Mouse (Mus musculus) C2C12 (cell line): Measurements from ENCODE around the gene Zbtb17. TPM values are rescaled to one million over a fixed set of nuclear protein-coding genes. Genes with fewer than 3 reads are reported as not detected.

Experiments used
- H3K27me3 ChIP-seq: one replicate; pipeline ENCODE4 v1.6.1; 2011; ENCODE audit not compliant: control insufficient read depth, insufficient read depth, insufficient read length
- H3K36me3 ChIP-seq: one replicate; pipeline ENCODE4 v1.6.1; 2011; ENCODE audit not compliant: control insufficient read depth, insufficient read depth
- H3K4me3 ChIP-seq: one replicate; pipeline ENCODE4 v1.5.1; 2011; ENCODE audit warnings: mild to moderate bottlenecking, control low read depth; ENCODE audit not compliant: poor library complexity, insufficient read depth, severe bottlenecking
- H3K79me2 ChIP-seq: one replicate; pipeline ENCODE4 v1.6.1; 2011; ENCODE audit not compliant: control insufficient read depth, insufficient read depth
- H3K79me3 ChIP-seq: one replicate; pipeline ENCODE4 v1.6.1; 2011; ENCODE audit warnings: low read depth, control low read depth
- H3ac ChIP-seq: one replicate; pipeline ENCODE3; 2011; ENCODE audit warnings: low read depth; ENCODE audit not compliant: control insufficient read depth, insufficient read length
- CEBPB ChIP-seq: IDR thresholded peaks from one replicate; pipeline ENCODE4 v1.6.1; 2011; ENCODE audit warnings: low read depth, mild to moderate bottlenecking, control low read depth, moderate library complexity
- CTCF ChIP-seq: IDR thresholded peaks from one replicate; pipeline ENCODE4 v1.5.1; 2011; ENCODE audit not compliant: control insufficient read depth, insufficient read depth, insufficient read length
- FOSL1 ChIP-seq: IDR thresholded peaks from one replicate; pipeline ENCODE4 v1.8.0; 2011; ENCODE audit warnings: mild to moderate bottlenecking, low read length; ENCODE audit not compliant: poor library complexity, insufficient read depth, severe bottlenecking
- MAX ChIP-seq: IDR thresholded peaks from one replicate; pipeline ENCODE4 v1.6.1; 2011; ENCODE audit warnings: mild to moderate bottlenecking, control low read depth
- MYOD1 ChIP-seq: IDR thresholded peaks from one replicate; pipeline ENCODE4 v1.6.1; 2011; ENCODE audit warnings: low read depth; ENCODE audit not compliant: control insufficient read depth, insufficient read length
- MYOG ChIP-seq: IDR thresholded peaks from one replicate; pipeline ENCODE4 v1.6.1; 2011; ENCODE audit not compliant: control insufficient read depth, insufficient read length; ENCODE audit errors: extremely low read depth
- USF1 ChIP-seq: IDR thresholded peaks from one replicate; pipeline ENCODE4 v1.6.1; 2011; ENCODE audit warnings: low read depth, mild to moderate bottlenecking, control low read depth, moderate library complexity
- polyA plus RNA-seq: library from polyadenylated mRNA; unstranded; fragments of >200 nt; fragmentation: generic; extraction: Trizol; gene quantifications from one replicate; pipeline ENCODE4 v1.2.1, GENCODE M21; 2012; ENCODE audit warnings: missing spikeins

Gene Zbtb17
- polyA plus RNA-seq, 1 experiment = 30.3 TPM

- H3K79me2 ChIP-seq = no peaks in the 10 kb centered on the region
- H3ac ChIP-seq = no peak overlapping the region
- peaks cover 39% of the 10 kb centered on the region for H3K36me3 ChIP-seq
- TF ChIP-seq USF1 (no peak), CTCF (no peak), CEBPB (no peak), MYOD1 (no peak), FOSL1 (no peak), MYOG (no peak), MAX (no peak)
- H3K4me3 ChIP-seq = no peak overlapping the region
- H3K79me3 ChIP-seq = no peaks in the 10 kb centered on the region
- H3K27me3 ChIP-seq = no peaks in the 10 kb centered on the region
These were observed 24.9 kb downstream of the Zbtb17 start for GRCm38 (mm10) chr4:141469343-141469742.

DNA sequence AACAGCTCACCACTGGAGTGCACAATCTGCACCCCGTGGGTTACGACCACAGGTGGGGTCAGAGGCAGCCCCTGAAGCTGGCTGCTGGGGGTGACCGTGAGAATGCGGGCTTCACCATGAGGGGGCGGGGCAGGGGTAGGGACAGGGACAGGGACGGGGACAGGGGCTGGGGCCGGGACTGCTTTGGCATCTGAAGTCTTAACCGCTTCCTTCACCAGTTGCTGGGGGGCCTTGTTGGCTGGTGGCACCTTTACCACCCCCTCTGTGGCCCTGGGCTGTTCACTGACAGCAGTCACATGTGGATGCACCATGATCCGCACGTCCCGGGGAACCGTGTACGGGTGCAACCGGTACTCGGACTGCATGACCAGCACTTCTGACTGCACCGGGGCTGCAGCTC lies 27.0 kb downstream of the Zbtb17 start:
- Histone ChIP-seq H3K36me3 (peaks cover 47% of the 10 kb centered on the region), H3K79me3 (no peaks in the 10 kb centered on the region), H3K27me3 (no peaks in the 10 kb centered on the region), H3ac (no peak overlapping the region), H3K4me3 (no peak overlapping the region), H3K79me2 (no peaks in the 10 kb centered on the region)
- TF ChIP-seq MYOG (no peak), MAX (no peak), MYOD1 (no peak), FOSL1 (no peak), CTCF (no peak), CEBPB (no peak), USF1 (no peak)

- peaks cover 53% of the 10 kb centered on the region for H3K36me3 ChIP-seq
- TF ChIP-seq CTCF (no peak), USF1 (no peak), MYOD1 (no peak), FOSL1 (no peak), MYOG (no peak), MAX (no peak), CEBPB (no peak)
- no peaks in the 10 kb centered on the region for H3K79me3 ChIP-seq
- H3K27me3 ChIP-seq = no peaks in the 10 kb centered on the region
- H3K79me2 ChIP-seq = no peaks in the 10 kb centered on the region
- no peak overlapping the region for H3K4me3 ChIP-seq
- H3ac ChIP-seq = no peak overlapping the region
These were observed 28.3 kb downstream of the Zbtb17 start for GRCm38 (mm10) chr4:141472641-141473321.

- Histone ChIP-seq H3K4me3 (no peak overlapping the region), H3K79me2 (no peaks in the 10 kb centered on the region), H3K27me3 (no peaks in the 10 kb centered on the region), H3K79me3 (no peaks in the 10 kb centered on the region), H3ac (no peak overlapping the region), H3K36me3 (peaks cover 68% of the 10 kb centered on the region)
- TF ChIP-seq CEBPB (no peak), CTCF (no peak), MYOD1 (no peak), MYOG (no peak), MAX (no peak), USF1 (no peak), FOSL1 (no peak)
These were observed 30.0 kb downstream of the Zbtb17 start for GRCm38 (mm10) chr4:141474431-141474830.

DNA sequence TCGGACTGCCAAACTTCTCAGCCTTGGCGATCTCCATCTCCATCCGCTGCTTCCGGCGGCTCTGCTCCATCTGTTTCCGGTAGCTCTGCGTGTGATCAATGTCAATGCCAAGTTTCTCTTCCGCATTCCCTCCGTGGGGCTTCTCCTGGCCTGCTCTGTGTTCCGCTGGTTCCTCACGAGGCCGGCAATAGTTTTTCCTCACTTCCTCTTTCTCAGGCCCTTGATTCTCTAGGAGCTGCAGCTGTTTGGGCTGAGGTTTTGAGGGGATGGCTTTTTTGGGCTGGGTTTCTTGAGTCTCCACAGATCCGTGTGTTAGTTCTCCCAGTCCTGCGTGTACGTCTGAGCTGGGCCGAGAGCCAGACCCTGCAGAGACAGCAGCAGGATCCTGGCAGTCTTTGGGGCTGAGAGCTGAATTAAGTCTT lies 33.2 kb downstream of the Zbtb17 start:
- Histone ChIP-seq H3K79me3 (no peaks in the 10 kb centered on the region), H3K27me3 (no peaks in the 10 kb centered on the region), H3K36me3 (peaks cover 86% of the 10 kb centered on the region), H3ac (no peak overlapping the region), H3K79me2 (no peaks in the 10 kb centered on the region), H3K4me3 (no peak overlapping the region)
- TF ChIP-seq USF1 (no peak), CTCF (no peak), CEBPB (no peak), MYOG (no peak), MAX (no peak), MYOD1 (no peak), FOSL1 (no peak)

- Histone ChIP-seq H3K79me2 (no peaks in the 10 kb centered on the region), H3K36me3 (peaks cover 90% of the 10 kb centered on the region), H3K27me3 (no peaks in the 10 kb centered on the region), H3ac (no peak overlapping the region), H3K79me3 (no peaks in the 10 kb centered on the region), H3K4me3 (no peak overlapping the region)
- TF ChIP-seq CTCF = no peak
- TF ChIP-seq MYOG = no peak
- no peak for TF ChIP-seq FOSL1
- no peak for TF ChIP-seq USF1
- TF ChIP-seq CEBPB = no peak
- TF ChIP-seq MYOD1 = no peak
- no peak for TF ChIP-seq MAX
These were observed 33.8 kb downstream of the Zbtb17 start for GRCm38 (mm10) chr4:141478225-141478624.
